ENCODE assay signal across 9 mouse cellular contexts in genomic region chr2:28419898-28420297, GRCm38 (mm10). TPM values are rescaled to one million over a fixed set of nuclear protein-coding genes. Genes with fewer than 3 reads are reported as not detected.
DNase-seq lines count a peak whose midpoint lies in the region; ATAC-seq and TF ChIP-seq lines count a peak whose summit lies in the region.
"Had no signal": no experiment of that assay in that cellular context is flagged by ENCODE, and none has a peak within 500 bp of the region (broad histone marks: within the 10 kb centered on the region; RNA-seq: fewer than 3 reads in every experiment).

No protein-coding gene starts in this region.

- peak; percentile 74 to 94 for DNase-seq in heart, adult 18-20 months
- DNase-seq in c-Kit-negative CD71-positive TER-119-positive erythroid progenitor cells, embryonic 14.5 days (ENCODE audit: low read depth, low spot score) = peak; percentile 31
- peak; percentile 93 for DNase-seq in heart, postnatal 4 days
- DNase-seq in left cerebral cortex, adult 2 months (ENCODE audit: extremely low spot score in 1 of 2, low spot score in 2 of 2) = peak; percentile 89 to 96
- peak; percentile 96 for DNase-seq in midbrain, embryonic 14.5 days
- DNase-seq in stomach, postnatal 0 days (ENCODE audit: low spot score) = peak; percentile 85

- H3K4me1 ChIP-seq in heart, embryonic 12.5 days (replicated peaks) = peaks cover 15% of the 10 kb centered on the region
- H3K4me1 ChIP-seq in forebrain, embryonic 12.5 days = peaks cover 9% of the 10 kb centered on the region
- H3K4me1 ChIP-seq in midbrain, embryonic 14.5 days (ENCODE audit: control insufficient read depth, insufficient read depth, low read length) = peaks cover 8% of the 10 kb centered on the region; the same call in 1 of the 2 replicates
- H3K4me1 ChIP-seq in stomach, postnatal 0 days (replicated peaks; ENCODE audit: control insufficient read depth, insufficient read depth) = no peaks in the 10 kb centered on the region

- WGBS in heart, embryonic 12.5 days = 21% methylated on average over 4 of the region's 4 CpGs
- 18% methylated on average over 4 of the region's 4 CpGs for WGBS in forebrain, embryonic 12.5 days
- 9% methylated on average over 4 of the region's 4 CpGs for WGBS in midbrain, embryonic 14.5 days
- 27% methylated on average over 4 of the region's 4 CpGs for WGBS in stomach, postnatal 0 days

- peaks cover 10% of the 10 kb centered on the region for H3K27me3 ChIP-seq in heart, embryonic 12.5 days (replicated peaks)
- H3K27me3 ChIP-seq in forebrain, embryonic 12.5 days = peaks cover 4% of the 10 kb centered on the region; the same call in 1 of the 2 replicates
- no peaks in the 10 kb centered on the region for H3K27me3 ChIP-seq in midbrain, embryonic 14.5 days (ENCODE audit: control insufficient read depth, insufficient read depth, low read length)
- H3K27me3 ChIP-seq in stomach, postnatal 0 days (ENCODE audit: control insufficient read depth, insufficient read depth, low read length) = no peaks in the 10 kb centered on the region

- H3K4me3 ChIP-seq in heart, embryonic 12.5 days = no peak overlapping the region
- no peak overlapping the region for H3K4me3 ChIP-seq in forebrain, embryonic 12.5 days (replicated peaks)
- H3K4me3 ChIP-seq in left cerebral cortex, adult 2 months = no peak overlapping the region
- no peak overlapping the region for H3K4me3 ChIP-seq in midbrain, embryonic 14.5 days (replicated peaks; ENCODE audit: low read depth, low read length)
- H3K4me3 ChIP-seq in stomach, postnatal 0 days (ENCODE audit: low read depth, low read length) = no peak overlapping the region

- peak; percentile 90 for TF ChIP-seq CTCF in left cerebral cortex, adult 2 months (IDR thresholded peaks at IDR 0.05)
- peak; percentile 90 for TF ChIP-seq CTCF in stomach, postnatal 0 days (IDR thresholded peaks at IDR 0.05; ENCODE audit: low read depth)

- no peak overlapping the region for H3K9ac ChIP-seq in heart, embryonic 12.5 days
- H3K9ac ChIP-seq in forebrain, embryonic 12.5 days = no peak overlapping the region
- H3K9ac ChIP-seq in midbrain, embryonic 14.5 days (replicated peaks; ENCODE audit: low read length) = no peak overlapping the region
- no peak overlapping the region for H3K9ac ChIP-seq in stomach, postnatal 0 days (ENCODE audit: low read length)

- no peak for ATAC-seq in heart, embryonic 12.5 days (ENCODE audit: insufficient number of reproducible peaks, low FRiP score)
- ATAC-seq in forebrain, embryonic 12.5 days (ENCODE audit: low FRiP score) = 0 out of 2 replicates have a peak, but pooled peaks have one; percentile 25
- ATAC-seq in midbrain, embryonic 14.5 days (ENCODE audit: low FRiP score, low TSS enrichment) = no peak
- ATAC-seq in stomach, postnatal 0 days (ENCODE audit: low FRiP score, low TSS enrichment) = peak; percentile 33; the same call in 1 of the 2 replicates

- intact Hi-C loops in left cerebral cortex, adult 2 months (cut with DNase I) = loop anchor here (1.0 to 10.0 kb wide), 3 partner anchors 435 to 865 kb away; no protein-coding TSS in a partner anchor

- H3K9me3 ChIP-seq in heart, embryonic 12.5 days (replicated peaks) = no peaks in the 10 kb centered on the region
- H3K9me3 ChIP-seq in forebrain, embryonic 12.5 days = no peaks in the 10 kb centered on the region
- no peaks in the 10 kb centered on the region for H3K9me3 ChIP-seq in midbrain, embryonic 14.5 days (ENCODE audit: control insufficient read depth, low read length)
- H3K9me3 ChIP-seq in stomach, postnatal 0 days (ENCODE audit: control insufficient read depth, low read length) = no peaks in the 10 kb centered on the region

- no peak overlapping the region for H3K27ac ChIP-seq in heart, embryonic 12.5 days (ENCODE audit: poor library complexity, severe bottlenecking)
- H3K27ac ChIP-seq in forebrain, embryonic 12.5 days = no peak overlapping the region
- H3K27ac ChIP-seq in left cerebral cortex, adult 2 months = no peak overlapping the region
- no peak overlapping the region for H3K27ac ChIP-seq in midbrain, embryonic 14.5 days (replicated peaks; ENCODE audit: low read depth, low read length)
- H3K27ac ChIP-seq in stomach, postnatal 0 days (replicated peaks) = no peak overlapping the region

- no peak overlapping the region for H3K4me2 ChIP-seq in heart, embryonic 12.5 days
- no peak overlapping the region for H3K4me2 ChIP-seq in forebrain, embryonic 12.5 days
- no peak overlapping the region for H3K4me2 ChIP-seq in midbrain, embryonic 14.5 days (ENCODE audit: low read length)
- no peak overlapping the region for H3K4me2 ChIP-seq in stomach, postnatal 0 days (replicated peaks; ENCODE audit: low read depth)

- no peaks in the 10 kb centered on the region for H3K36me3 ChIP-seq in heart, embryonic 12.5 days
- H3K36me3 ChIP-seq in forebrain, embryonic 12.5 days (replicated peaks) = no peaks in the 10 kb centered on the region
- H3K36me3 ChIP-seq in midbrain, embryonic 14.5 days (ENCODE audit: control insufficient read depth, insufficient read depth, low read length) = no peaks in the 10 kb centered on the region
- H3K36me3 ChIP-seq in stomach, postnatal 0 days (ENCODE audit: control insufficient read depth, insufficient read depth, low read length) = no peaks in the 10 kb centered on the region

- no peak for TF ChIP-seq EP300 in stomach, postnatal 0 days (optimal IDR thresholded peaks at IDR 0.05)

RNA-seq across cellular contexts. Expression of gene Ppp1r26, which starts 26.7 kb away (rescaled TPM):
- 1 to 10 TPM; 4.4 to 4.8 TPM for total RNA-seq in heart, adult 18-20 months (2021)
- 4.7 and 5.1 TPM in 2 replicates for polyA plus RNA-seq in heart, embryonic 12.5 days (2016; fragmentation: Nextera tagmentation; extraction: Ambion mirVana)
- polyA plus RNA-seq in forebrain, embryonic 12.5 days (2016; fragmentation: Nextera tagmentation; extraction: Ambion mirVana) = 9.2 and 9.6 TPM in 2 replicates
- 1 to 10 TPM; 6.9 to 7.4 TPM for total RNA-seq in heart, postnatal 4 days (2021)
- total RNA-seq in left cerebral cortex, adult 2 months (2021) = 10 to 100 TPM; 27.9 TPM
- polyA plus RNA-seq in midbrain, embryonic 14.5 days (2014; fragmentation: Nextera tagmentation; extraction: Ambion mirVana) = 12.5 and 15.5 TPM in 2 replicates
- 1.1 TPM in 2 replicates for polyA plus RNA-seq in stomach, postnatal 0 days (2015; fragmentation: Nextera tagmentation; extraction: Ambion mirVana)
- total RNA-seq: neutrophil, adult 5-6 weeks had no signal

RNA-seq across cellular contexts. Expression of gene 1700007K13Rik, which starts 46.2 kb away (rescaled TPM):
- under 1 TPM in 1 of 2 experiments, not detected in 1; 0.82 TPM for total RNA-seq in heart, adult 18-20 months (2021)
- polyA plus RNA-seq in heart, embryonic 12.5 days (2016; fragmentation: Nextera tagmentation; extraction: Ambion mirVana) = 0.29 and 0.49 TPM in 2 replicates
- polyA plus RNA-seq in forebrain, embryonic 12.5 days (2016; fragmentation: Nextera tagmentation; extraction: Ambion mirVana) = 1.3 and 2.3 TPM in 2 replicates
- not detected for total RNA-seq in heart, postnatal 4 days (2021)
- 1 to 10 TPM; 4.2 TPM for total RNA-seq in left cerebral cortex, adult 2 months (2021)
- polyA plus RNA-seq in midbrain, embryonic 14.5 days (2014; fragmentation: Nextera tagmentation; extraction: Ambion mirVana) = 1.4 and 2.6 TPM in 2 replicates
- polyA plus RNA-seq in stomach, postnatal 0 days (2015; fragmentation: Nextera tagmentation; extraction: Ambion mirVana) = 0.63 and 1.2 TPM in 2 replicates
- total RNA-seq: neutrophil, adult 5-6 weeks had no signal

RNA-seq across cellular contexts. Expression of gene Mrps2, which starts 48.0 kb away (rescaled TPM):
- total RNA-seq in heart, adult 18-20 months (2021) = 10 to 100 TPM; 42.6 to 43.7 TPM
- polyA plus RNA-seq in heart, embryonic 12.5 days (2016; fragmentation: Nextera tagmentation; extraction: Ambion mirVana) = 49.6 and 52.9 TPM in 2 replicates
- 58.0 and 58.1 TPM in 2 replicates for polyA plus RNA-seq in forebrain, embryonic 12.5 days (2016; fragmentation: Nextera tagmentation; extraction: Ambion mirVana)
- 10 to 100 TPM; 48.3 to 50.4 TPM for total RNA-seq in heart, postnatal 4 days (2021)
- 10 to 100 TPM; 36.1 to 36.8 TPM for total RNA-seq in left cerebral cortex, adult 2 months (2021)
- 47.0 and 51.2 TPM in 2 replicates for polyA plus RNA-seq in midbrain, embryonic 14.5 days (2014; fragmentation: Nextera tagmentation; extraction: Ambion mirVana)
- polyA plus RNA-seq in stomach, postnatal 0 days (2015; fragmentation: Nextera tagmentation; extraction: Ambion mirVana) = 25.3 and 28.3 TPM in 2 replicates

Comparison
In these comparisons a context has a peak if more than half of its experiments do, and no peak if none do; other contexts are left out.
1. DNase-seq: peak in every context shown above with its lines; median percentile 96 in midbrain, embryonic 14.5 days; 93 in heart, postnatal 4 days; 92 in left cerebral cortex, adult 2 months; 85 in stomach, postnatal 0 days; 84 in heart, adult 18-20 months; 31 in c-Kit-negative CD71-positive TER-119-positive erythroid progenitor cells, embryonic 14.5 days.
2. ATAC-seq: peak in forebrain, embryonic 12.5 days (single experiment) and stomach, postnatal 0 days (single experiment); none in heart, embryonic 12.5 days (single experiment) and midbrain, embryonic 14.5 days (single experiment).